Mouse (Mus musculus): Measurements from ENCODE around the gene 4933428G20Rik.

- TF ChIP-seq CTCF (IDR thresholded peaks at IDR 0.05; ENCODE audit: borderline replicate concordance, control insufficient read depth, extremely low read depth, insufficient read depth, low read length, poor library complexity) (no peak), POLR2A (IDR thresholded peaks at IDR 0.05; ENCODE audit: control insufficient read depth, extremely low read depth, insufficient read depth, low read length, poor library complexity) (no peak)
Observed at GRCm38 (mm10) chr11:97479824-97480223, 20.3 kb downstream of the 4933428G20Rik start.
